Mouse (Mus musculus) G1E (cell line): ENCODE results near the gene Mef2b.

Source experiments
- CTCF ChIP-seq: IDR thresholded peaks from 2 replicates; pipeline ENCODE4 v1.5.1; 2012; ENCODE audit warnings: low read depth, low read length, inconsistent platforms, mixed read lengths
- GATA1 ChIP-seq: IDR thresholded peaks from 2 replicates; pipeline ENCODE4 v1.6.1; 2012; ENCODE audit warnings: borderline replicate concordance, low read length, inconsistent platforms, mixed read lengths
- POLR2AphosphoS5 ChIP-seq: IDR thresholded peaks from 2 replicates; pipeline ENCODE4 v1.6.1; 2012; ENCODE audit warnings: low read depth, low read length, inconsistent platforms; ENCODE audit not compliant: insufficient replicate concordance

DNA sequence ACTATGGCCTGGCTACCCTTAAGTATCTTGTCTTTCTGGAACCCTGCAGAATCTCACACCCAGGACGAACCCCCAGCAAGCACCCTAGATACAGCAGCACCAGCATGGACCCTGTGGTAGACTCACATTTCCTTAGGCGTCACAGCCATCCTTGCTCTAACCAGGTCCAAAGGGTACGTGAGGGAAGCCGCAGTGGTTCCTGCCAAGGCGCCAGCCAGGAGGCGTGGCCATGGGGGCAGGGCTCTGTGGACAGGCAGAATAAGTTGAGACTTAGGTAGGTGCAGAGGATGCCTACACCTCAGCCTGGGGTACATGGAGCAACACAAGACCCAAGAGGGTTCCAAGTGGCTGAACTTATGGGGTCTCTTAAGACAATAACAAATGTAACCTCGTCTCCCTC lies 49.2 kb downstream of the Mef2b start:
- no peak for TF ChIP-seq CTCF
- TF ChIP-seq POLR2AphosphoS5 = no peak
- no peak for TF ChIP-seq GATA1
